Mouse (Mus musculus) thymus, adult 2 months (tissue): ENCODE data around the gene Naa50.

Experiments used
- CTCF ChIP-seq: fragments of 200-500 bp; IDR thresholded peaks from 2 replicates; pipeline ENCODE4 v1.5.1; 2012; ENCODE audit warnings: mild to moderate bottlenecking, control low read depth, low read length, moderate library complexity, borderline replicate concordance; ENCODE audit not compliant: control insufficient read depth, poor library complexity, insufficient read depth; ENCODE audit errors: extremely low read depth
- POLR2A ChIP-seq: fragments of 200-500 bp; IDR thresholded peaks from 2 replicates; pipeline ENCODE4 v1.6.1; 2012; ENCODE audit warnings: mild to moderate bottlenecking, low read length, control low read depth, moderate library complexity; ENCODE audit not compliant: control insufficient read depth, poor library complexity, insufficient read depth; ENCODE audit errors: extremely low read depth

- no peak for TF ChIP-seq POLR2A
- no peak for TF ChIP-seq CTCF
Measured at GRCm38 (mm10) chr16:44122982-44123725, 16.5 kb upstream of the Naa50 start.
